Mouse (Mus musculus) hindbrain, embryonic 14.5 days (tissue): Measurements from ENCODE around the gene Wdr86. TPM values are rescaled to one million over a fixed set of nuclear protein-coding genes. Genes with fewer than 3 reads are reported as not detected.

Experiments used
- ATAC-seq: fragments of 200-750 bp; cut with Nextera tagmentation; 2 replicates; pipeline ENCODE4 v1.8.0; 2017; ENCODE audit warnings: moderate number of reproducible peaks, mild to moderate bottlenecking, moderate TSS enrichment, moderate library complexity; ENCODE audit not compliant: low FRiP score
- DNase-seq: peaks from one replicate; pipeline ENCODE4 v3.0.0-alpha.2; 2015; ENCODE audit warnings: low spot score
- H3K27ac ChIP-seq: fragments of 300-500 bp; sonication (generic); 2 replicates; pipeline ENCODE4 v1.5.1; 2014; ENCODE audit warnings: mild to moderate bottlenecking, moderate library complexity
- H3K27me3 ChIP-seq: fragments of 300-500 bp; sonication (generic); 2 replicates; pipeline ENCODE4 v1.6.1; 2014; ENCODE audit warnings: mild to moderate bottlenecking, low read length, mixed read lengths; ENCODE audit not compliant: control insufficient read depth, insufficient read depth
- H3K36me3 ChIP-seq: fragments of 300-500 bp; sonication (generic); replicated peaks from 2 replicates; pipeline ENCODE4 v1.6.1; 2014; ENCODE audit not compliant: control insufficient read depth, insufficient read depth
- H3K4me1 ChIP-seq: fragments of 300-500 bp; sonication (generic); replicated peaks from 2 replicates; pipeline ENCODE4 v1.6.1; 2014; ENCODE audit warnings: antibody characterized with exemption, low read length, mixed read lengths; ENCODE audit not compliant: control insufficient read depth, insufficient read depth
- H3K4me2 ChIP-seq: fragments of 300-500 bp; sonication (generic); replicated peaks from 2 replicates; pipeline ENCODE4 v1.6.1; 2014; ENCODE audit warnings: mild to moderate bottlenecking, moderate library complexity
- H3K4me3 ChIP-seq: fragments of 300-500 bp; sonication (generic); replicated peaks from 2 replicates; pipeline ENCODE4 v1.5.1; 2014; ENCODE audit warnings: mild to moderate bottlenecking, low read length
- H3K9ac ChIP-seq: fragments of 300-500 bp; sonication (generic); 2 replicates; pipeline ENCODE4 v1.6.1; 2014
- H3K9me3 ChIP-seq: fragments of 300-500 bp; sonication (generic); 2 replicates; pipeline ENCODE4 v1.6.1; 2016; ENCODE audit warnings: low read length; ENCODE audit not compliant: control insufficient read depth
- WGBS: fragments of 180-500 bp; shearing (Covaris S2); extraction: QIAGEN DNeasy Blood & Tissue Kit; methylation state at CpG from one replicate; pipeline ENCODE4 v1.1.7; 2014; 5-methylcytosine and 5-hydroxymethylcytosine counted together
- polyA plus RNA-seq: library from polyadenylated mRNA; unstranded; fragments of >200 nt; fragmentation: Nextera tagmentation; extraction: Ambion mirVana; gene quantifications from 2 replicates; pipeline ENCODE4 v1.2.1, GENCODE M21; 2014

Wdr86 gene
- polyA plus RNA-seq, 1 experiment from 2014 or later, result 12.0 TPM

DNA sequence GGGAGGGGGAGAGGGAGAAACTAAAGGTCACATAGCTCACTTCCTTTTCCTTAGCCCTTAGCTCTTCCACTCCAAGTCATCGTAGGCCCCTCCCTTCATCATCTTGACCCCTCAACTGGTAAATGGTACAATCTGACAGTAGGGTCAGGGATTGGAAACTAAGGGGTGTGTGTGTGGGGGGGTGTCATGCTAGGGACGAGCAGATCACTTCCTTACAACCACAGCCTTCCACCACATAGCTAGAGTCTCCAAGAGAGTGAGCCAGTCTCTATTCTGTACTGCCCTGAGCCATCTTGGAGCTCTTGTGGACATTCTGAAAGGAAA is 21.6 kb upstream of the Wdr86 start:
- DNase-seq (no peak), ATAC-seq (no peak)
- 10% methylated on average over 2 of the region's 2 CpGs for WGBS
- no peak overlapping the region for H3K4me3 ChIP-seq
- H3K9ac ChIP-seq, result 0 out of 2 replicates have a peak overlapping the region, but pooled peaks have one; percentile 67
- H3K27ac ChIP-seq, result no peak overlapping the region
- H3K4me2 ChIP-seq, result peak overlapping the region; percentile 67
- H3K9me3 ChIP-seq, result no peaks in the 10 kb centered on the region
- H3K4me1 ChIP-seq, result peaks cover 11% of the 10 kb centered on the region; the same call in 1 of the 2 replicates
- no peaks in the 10 kb centered on the region for H3K27me3 ChIP-seq
- no peaks in the 10 kb centered on the region for H3K36me3 ChIP-seq

DNA sequence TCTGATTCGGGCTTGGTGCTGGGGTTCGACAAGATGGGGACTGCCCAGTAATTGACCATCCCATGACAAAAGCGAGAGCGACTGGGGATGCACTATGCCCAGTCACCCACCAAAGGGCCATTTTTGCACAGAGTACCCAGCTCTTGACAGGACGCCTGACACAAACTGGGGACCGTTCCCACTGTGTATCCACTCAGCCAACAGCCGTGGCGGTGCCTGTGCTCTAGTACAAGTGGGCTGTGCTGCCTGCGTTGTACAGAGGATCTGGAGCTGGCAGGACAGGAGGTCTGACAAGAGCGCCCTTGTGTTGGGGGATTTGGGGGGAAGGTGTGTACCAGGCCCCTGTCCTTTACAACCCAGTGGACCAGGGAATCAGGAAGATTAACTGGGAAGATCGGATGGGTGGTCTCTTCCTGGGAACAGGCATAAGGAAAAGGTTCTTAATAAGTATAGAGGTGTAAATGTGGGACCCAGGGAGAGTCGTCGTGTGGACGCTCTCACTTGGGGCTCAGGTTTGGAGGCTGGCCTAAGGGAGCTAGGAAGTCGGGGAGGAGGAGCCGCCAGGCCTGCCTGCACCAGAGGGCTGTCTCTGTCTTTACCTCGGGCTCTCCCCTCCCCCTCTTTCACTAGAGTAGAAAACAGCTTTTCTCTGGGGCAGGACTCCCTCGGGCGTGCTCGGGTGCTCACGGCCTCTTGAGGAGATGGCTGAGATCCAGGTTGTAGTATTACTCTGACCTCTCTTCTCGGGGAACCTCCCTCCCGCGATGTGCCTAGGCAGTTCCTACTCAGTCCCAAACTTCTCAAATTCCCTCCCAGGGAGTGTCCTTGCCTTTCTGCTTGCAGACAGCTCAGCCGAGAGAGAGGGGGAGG is 21.0 kb upstream of the Wdr86 start:
- peak; percentile 41 for ATAC-seq
- WGBS, result 2% methylated on average over 25 of the region's 25 CpGs
- peak overlapping the region; percentile 49 for H3K4me3 ChIP-seq

DNA sequence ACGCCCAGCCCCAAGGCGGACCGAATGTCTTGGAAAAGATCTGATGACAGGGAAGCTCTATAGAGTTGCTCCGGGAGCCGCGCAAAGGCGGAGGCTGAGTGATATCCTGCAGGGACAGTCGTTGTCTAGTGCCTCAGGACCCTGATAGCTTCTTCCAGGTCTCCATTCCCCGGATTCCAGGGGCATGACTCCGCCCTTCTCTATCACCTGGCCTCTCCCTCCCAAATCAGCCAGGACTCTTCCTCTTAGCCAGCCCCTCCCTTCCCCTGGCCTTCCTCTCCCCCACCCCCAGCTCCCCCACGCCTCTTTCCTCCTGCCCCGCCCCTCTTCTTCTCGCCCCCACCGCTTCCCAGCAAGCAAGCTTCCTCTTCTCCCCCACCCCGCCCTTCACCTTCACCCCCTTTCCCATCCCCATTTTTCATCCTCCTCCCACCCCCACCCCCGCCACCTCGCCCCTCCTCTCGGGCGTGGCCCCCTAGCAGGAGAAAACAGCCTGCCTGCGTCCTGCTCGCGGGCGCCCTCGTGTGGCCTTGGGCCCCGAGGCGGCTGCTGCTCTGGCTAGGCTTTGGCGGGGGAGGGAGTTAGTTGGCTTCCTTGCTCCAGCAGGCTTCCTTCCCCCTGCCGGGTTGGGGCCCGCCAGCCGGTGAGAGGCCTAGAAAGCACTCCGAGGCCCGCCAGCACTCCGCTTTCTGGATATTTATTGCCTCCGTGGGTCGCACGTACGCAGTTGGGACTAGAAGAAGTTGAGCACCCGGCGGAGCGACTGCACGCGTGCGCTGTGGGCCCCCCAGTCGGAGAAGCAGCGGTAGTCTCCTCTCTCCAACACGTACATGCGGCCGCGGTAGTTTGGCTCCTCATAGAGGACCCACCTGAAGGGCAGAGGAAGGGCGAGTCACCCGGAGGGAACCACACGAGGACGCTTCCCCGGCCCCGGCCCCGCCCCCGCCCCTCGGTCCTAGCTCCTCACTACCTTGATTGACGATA is 20.1 kb upstream of the Wdr86 start:
- peak overlapping the region; percentile 67 for H3K4me2 ChIP-seq
- DNase-seq, result peak; percentile 96
- peak overlapping the region; percentile 49 for H3K4me3 ChIP-seq
- no peaks in the 10 kb centered on the region for H3K9me3 ChIP-seq
- peak overlapping the region; percentile 67 for H3K9ac ChIP-seq
- H3K36me3 ChIP-seq, result no peaks in the 10 kb centered on the region
- no peaks in the 10 kb centered on the region for H3K27me3 ChIP-seq
- peak; percentile 82 for ATAC-seq
- peak overlapping the region; percentile 79 for H3K27ac ChIP-seq
- under 1% methylated on average over 54 of the region's 59 CpGs for WGBS
- peaks cover 11% of the 10 kb centered on the region; the same call in 1 of the 2 replicates for H3K4me1 ChIP-seq

More for the DNA sequence above, 21.0 kb upstream of the Wdr86 start:
- Histone ChIP-seq H3K4me2 (peak overlapping the region; percentile 67), H3K4me1 (peaks cover 11% of the 10 kb centered on the region; the same call in 1 of the 2 replicates), H3K27me3 (no peaks in the 10 kb centered on the region), H3K9me3 (no peaks in the 10 kb centered on the region), H3K36me3 (no peaks in the 10 kb centered on the region), H3K27ac (peak overlapping the region; percentile 79), H3K9ac (peak overlapping the region; percentile 67)
- DNase-seq, result peak; percentile 50

DNA sequence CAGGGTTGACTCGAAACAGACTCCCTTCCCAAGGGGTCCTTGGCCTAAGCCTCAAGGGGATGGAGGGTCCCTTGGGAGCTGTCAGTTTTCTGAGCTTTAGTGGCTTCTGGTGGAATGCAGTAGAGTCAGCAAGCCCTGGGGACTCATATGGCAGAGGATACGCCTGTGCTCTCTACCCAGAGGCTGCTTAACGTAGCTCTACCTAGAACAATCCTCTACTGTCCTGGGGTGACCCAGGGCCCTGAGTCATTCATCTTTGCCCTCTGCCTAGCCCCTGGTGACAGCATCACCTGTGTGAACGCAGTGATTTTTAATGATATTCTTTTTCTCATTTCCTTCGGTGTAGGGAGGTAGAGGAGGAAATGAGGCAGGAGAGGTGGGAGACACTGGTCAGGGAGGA is 19.2 kb upstream of the Wdr86 start:
- Histone ChIP-seq H3K36me3 (no peaks in the 10 kb centered on the region), H3K9me3 (no peaks in the 10 kb centered on the region), H3K9ac (peak overlapping the region; percentile 67), H3K27ac (peak overlapping the region; percentile 68), H3K27me3 (no peaks in the 10 kb centered on the region), H3K4me3 (peak overlapping the region; percentile 49), H3K4me2 (peak overlapping the region; percentile 67), H3K4me1 (peaks cover 11% of the 10 kb centered on the region; the same call in 1 of the 2 replicates)
- WGBS, result 52% methylated on average over 5 of the region's 5 CpGs
- ATAC-seq (peak; percentile 16), DNase-seq (no peak)

DNA sequence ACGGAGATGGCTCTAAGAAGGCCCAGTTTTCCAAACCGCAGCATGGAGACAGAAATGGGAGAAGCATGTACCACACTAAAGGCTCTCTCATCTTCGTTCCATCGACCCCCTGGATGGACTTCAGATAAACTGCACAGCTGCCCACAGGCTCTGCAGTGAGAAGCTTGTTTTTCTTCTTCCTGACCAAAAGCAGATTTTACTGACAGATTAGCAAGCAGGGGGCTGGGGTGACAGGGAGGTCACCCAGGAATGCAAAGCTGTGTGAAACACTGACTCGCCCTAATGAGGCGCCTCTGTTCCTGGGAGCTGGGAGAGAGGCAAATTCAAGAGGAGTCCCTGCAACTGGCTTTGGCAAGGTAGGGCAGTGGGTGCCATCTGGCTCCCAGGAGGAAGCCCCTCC is 17.0 kb upstream of the Wdr86 start:
- 18% methylated on average over 6 of the region's 6 CpGs for whole genome bisulfite sequencing
- Histone ChIP-seq H3K4me1 (peaks cover 11% of the 10 kb centered on the region; the same call in 1 of the 2 replicates), H3K27ac (no peak overlapping the region), H3K4me2 (no peak overlapping the region), H3K27me3 (no peaks in the 10 kb centered on the region), H3K9ac (no peak overlapping the region), H3K4me3 (no peak overlapping the region), H3K36me3 (no peaks in the 10 kb centered on the region), H3K9me3 (no peaks in the 10 kb centered on the region)
- DNase-seq (no peak), ATAC-seq (no peak)

DNA sequence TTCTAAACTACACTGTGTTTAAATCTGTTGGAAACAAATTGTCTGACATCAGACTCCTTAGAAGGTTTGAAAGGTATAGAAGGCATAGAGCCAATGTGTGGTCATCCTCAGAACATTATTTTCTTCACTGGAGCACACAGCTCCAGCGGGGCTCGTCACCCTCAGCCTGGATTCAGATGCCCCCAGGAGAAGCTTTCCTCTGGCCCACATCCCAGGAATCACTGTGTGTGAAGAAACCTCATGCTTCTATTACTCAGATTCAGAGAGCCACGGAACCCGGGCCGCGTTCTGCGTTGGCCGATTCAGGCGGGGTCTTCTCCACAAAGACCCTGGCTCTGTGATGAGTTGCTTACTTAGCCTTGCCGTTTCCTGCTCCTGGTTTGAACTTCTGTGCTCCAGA is 13.4 kb upstream of the Wdr86 start:
- DNase-seq (no peak), ATAC-seq (no peak)
- Histone ChIP-seq H3K36me3 (no peaks in the 10 kb centered on the region), H3K4me3 (no peak overlapping the region), H3K27me3 (no peaks in the 10 kb centered on the region), H3K9ac (no peak overlapping the region), H3K4me2 (no peak overlapping the region), H3K9me3 (no peaks in the 10 kb centered on the region), H3K4me1 (no peaks in the 10 kb centered on the region), H3K27ac (no peak overlapping the region)
- WGBS, result 90% methylated on average over 10 of the region's 10 CpGs

DNA sequence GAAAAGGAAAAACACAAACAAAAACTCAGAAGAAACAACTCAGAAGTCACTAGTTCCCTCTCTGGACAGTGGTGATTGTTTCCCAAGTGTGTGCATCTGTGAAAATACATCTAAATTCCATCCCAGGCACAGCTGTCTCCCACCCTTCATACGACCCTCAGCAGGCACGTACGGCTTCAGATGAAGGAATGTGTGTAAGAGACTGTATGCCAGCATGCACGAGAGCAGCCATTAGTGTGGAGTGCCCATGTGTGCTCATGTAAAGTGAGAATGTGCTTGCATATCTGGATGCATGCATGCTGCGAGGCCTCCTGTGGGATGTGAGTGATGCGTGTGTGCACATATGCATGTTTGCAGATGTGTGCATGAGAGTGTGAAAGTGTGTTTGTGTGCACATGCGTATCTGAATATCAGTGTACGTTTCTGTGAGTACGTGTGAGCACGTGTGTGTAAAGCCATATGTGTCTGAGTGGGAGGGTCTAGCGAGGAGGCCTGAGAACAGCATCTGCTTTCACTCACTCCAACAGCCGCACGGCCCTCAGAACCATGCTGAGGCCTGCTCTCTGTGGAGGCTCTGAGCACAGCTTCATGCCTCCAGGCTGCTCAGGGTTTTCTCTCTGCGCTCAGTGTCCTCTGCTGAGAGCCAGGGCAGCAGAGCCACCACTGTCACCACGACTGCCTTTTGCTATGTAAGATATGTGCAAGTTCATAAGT is 10.8 kb upstream of the Wdr86 start:
- Histone ChIP-seq H3K27me3 (no peaks in the 10 kb centered on the region), H3K4me2 (no peak overlapping the region), H3K9me3 (no peaks in the 10 kb centered on the region), H3K36me3 (no peaks in the 10 kb centered on the region), H3K4me3 (no peak overlapping the region), H3K9ac (no peak overlapping the region), H3K4me1 (no peaks in the 10 kb centered on the region), H3K27ac (no peak overlapping the region)
- no peak for ATAC-seq
- 75% methylated on average over 15 of the region's 15 CpGs for WGBS
- DNase-seq, result no peak

DNA sequence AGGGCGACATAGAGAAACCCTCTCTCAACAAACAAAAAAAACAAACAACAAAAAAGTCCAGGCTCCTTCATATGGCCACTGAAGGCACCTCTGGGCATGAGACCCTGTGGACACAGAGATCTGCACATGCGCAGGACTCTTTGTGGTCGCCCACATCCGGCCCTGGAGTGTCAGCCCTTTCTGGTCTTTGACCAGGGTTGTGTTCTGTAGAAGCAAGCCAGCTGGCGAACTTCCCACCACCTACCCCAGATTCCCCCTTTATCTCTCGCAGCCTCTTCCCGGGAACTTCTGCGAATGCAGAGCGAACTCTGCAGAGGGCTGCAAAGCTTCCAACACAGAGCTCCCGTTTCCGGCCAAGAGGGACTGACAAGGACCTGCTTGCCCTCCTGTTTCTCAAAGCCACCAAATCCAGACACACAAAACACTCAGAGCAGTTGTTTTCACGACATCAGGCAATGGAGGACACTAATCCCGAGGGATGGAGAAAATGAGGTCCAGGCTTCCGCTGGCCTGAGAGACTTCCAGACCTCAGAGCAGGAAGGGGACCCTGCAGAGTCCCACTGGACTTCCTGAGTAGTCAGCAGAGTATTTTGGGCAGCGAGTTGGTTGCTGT is 8.7 kb upstream of the Wdr86 start:
- Histone ChIP-seq H3K9ac (no peak overlapping the region), H3K4me3 (no peak overlapping the region), H3K36me3 (no peaks in the 10 kb centered on the region), H3K27me3 (no peaks in the 10 kb centered on the region), H3K4me2 (no peak overlapping the region), H3K4me1 (no peaks in the 10 kb centered on the region), H3K9me3 (no peaks in the 10 kb centered on the region), H3K27ac (no peak overlapping the region)
- DNase-seq, result no peak
- ATAC-seq, result no peak
- WGBS, result 70% methylated on average over 15 of the region's 15 CpGs
